Mouse (Mus musculus) 416B (cell line): Measurements from ENCODE around the gene Hdac11.

Experiments used
- DNase-seq: peaks from one replicate; pipeline ENCODE4 v3.0.0; 2011; ENCODE audit warnings: low read depth

The Hdac11 gene

GRCm38 (mm10) chr6:91171396-91171895 is 15.0 kb downstream of the Hdac11 start:
- DNase-seq: no peak

GRCm38 (mm10) chr6:91172381-91172780 is 15.9 kb downstream of the Hdac11 start:
- DNase-seq: no peak

GRCm38 (mm10) chr6:91173221-91173880 is 16.9 kb downstream of the Hdac11 start:
- DNase-seq: peak; percentile 33

GRCm38 (mm10) chr6:91174211-91174610 is 17.7 kb downstream of the Hdac11 start:
- DNase-seq: peak; percentile 27

GRCm38 (mm10) chr6:91180767-91181171 is 24.3 kb downstream of the Hdac11 start:
- no peak for DNase-seq

- DNase-seq: no peak
Observed at GRCm38 (mm10) chr6:91181320-91181719, 24.9 kb downstream of the Hdac11 start.

GRCm38 (mm10) chr6:91182075-91182490 is 25.6 kb downstream of the Hdac11 start:
- no peak for DNase-seq

- DNase-seq: no peak
Observed at GRCm38 (mm10) chr6:91183041-91183440, 26.6 kb downstream of the Hdac11 start.

GRCm38 (mm10) chr6:91183980-91184379 is 27.5 kb downstream of the Hdac11 start:
- no peak for DNase-seq

- no peak for DNase-seq
Observed at GRCm38 (mm10) chr6:91184776-91185175, 28.3 kb downstream of the Hdac11 start.

GRCm38 (mm10) chr6:91185502-91185901 is 29.0 kb downstream of the Hdac11 start:
- DNase-seq: no peak

GRCm38 (mm10) chr6:91186161-91186931 is 29.9 kb downstream of the Hdac11 start:
- peak; percentile 22 for DNase-seq

GRCm38 (mm10) chr6:91186934-91187333 is 30.5 kb downstream of the Hdac11 start:
- DNase-seq: no peak

GRCm38 (mm10) chr6:91187871-91188270 is 31.4 kb downstream of the Hdac11 start:
- DNase-seq: no peak

- no peak for DNase-seq
Observed at GRCm38 (mm10) chr6:91189971-91190370, 33.5 kb downstream of the Hdac11 start.

- DNase-seq: no peak
Observed at GRCm38 (mm10) chr6:91191465-91191864, 35.0 kb downstream of the Hdac11 start.

- DNase-seq: no peak
Observed at GRCm38 (mm10) chr6:91192421-91192820, 36.0 kb downstream of the Hdac11 start.

GRCm38 (mm10) chr6:91192851-91193545 is 36.5 kb downstream of the Hdac11 start:
- DNase-seq: no peak

GRCm38 (mm10) chr6:91198456-91198855 is 42.0 kb downstream of the Hdac11 start:
- no peak for DNase-seq

GRCm38 (mm10) chr6:91200429-91201188 is 44.1 kb downstream of the Hdac11 start:
- DNase-seq: no peak

GRCm38 (mm10) chr6:91201881-91202341 is 45.4 kb downstream of the Hdac11 start:
- no peak for DNase-seq

GRCm38 (mm10) chr6:91202571-91202970 is 46.1 kb downstream of the Hdac11 start:
- DNase-seq: peak; percentile 8
